Mouse (Mus musculus): ENCODE results near the gene Cntn5. TPM values are rescaled to one million over a fixed set of nuclear protein-coding genes. Genes with fewer than 3 reads are reported as not detected.

Gene Cntn5
- polyA plus RNA-seq, 1 experiment: not detected

DNA sequence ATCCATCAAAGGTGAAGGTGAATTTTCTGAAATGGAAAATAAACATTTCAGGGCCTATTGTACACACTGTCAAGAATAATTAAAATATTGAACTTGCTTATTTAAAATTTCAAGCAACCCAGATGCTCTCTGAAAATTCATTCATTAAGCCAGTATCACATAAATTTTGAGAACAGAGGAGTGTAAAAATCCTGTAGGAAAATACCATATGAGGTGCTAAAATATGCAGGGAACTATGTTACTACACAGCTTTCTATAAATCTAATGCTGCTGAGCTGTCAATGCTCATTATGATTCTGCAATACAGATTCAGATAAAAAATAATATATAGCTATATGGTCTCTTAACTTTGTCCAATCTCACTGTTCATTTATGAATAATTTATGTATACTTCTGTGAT is 1134.9 kb downstream of the Cntn5 start:
- Histone ChIP-seq H3ac (ENCODE audit: control insufficient read depth, insufficient read length) (no peak overlapping the region), H3K79me2 (ENCODE audit: control insufficient read depth, insufficient read depth) (no peaks in the 10 kb centered on the region)
- no peak for TF ChIP-seq CEBPB (IDR thresholded peaks at IDR 0.05; ENCODE audit: insufficient read depth, poor library complexity, severe bottlenecking)
- TF ChIP-seq E2F4 (IDR thresholded peaks at IDR 0.05; ENCODE audit: insufficient read depth): no peak
- TF ChIP-seq REST (IDR thresholded peaks at IDR 0.05; ENCODE audit: insufficient read depth, insufficient read length): no peak
- no peak for TF ChIP-seq POLR2A (IDR thresholded peaks at IDR 0.05; ENCODE audit: insufficient read length, low read depth)
- no peak for TF ChIP-seq TCF3 (IDR thresholded peaks at IDR 0.05; ENCODE audit: insufficient read length, low read depth)
- no peak for TF ChIP-seq MYOD1 (IDR thresholded peaks at IDR 0.05; ENCODE audit: control insufficient read depth in 1 of 3, insufficient read length in 2 of 3, low read depth in 2 of 3)

DNA sequence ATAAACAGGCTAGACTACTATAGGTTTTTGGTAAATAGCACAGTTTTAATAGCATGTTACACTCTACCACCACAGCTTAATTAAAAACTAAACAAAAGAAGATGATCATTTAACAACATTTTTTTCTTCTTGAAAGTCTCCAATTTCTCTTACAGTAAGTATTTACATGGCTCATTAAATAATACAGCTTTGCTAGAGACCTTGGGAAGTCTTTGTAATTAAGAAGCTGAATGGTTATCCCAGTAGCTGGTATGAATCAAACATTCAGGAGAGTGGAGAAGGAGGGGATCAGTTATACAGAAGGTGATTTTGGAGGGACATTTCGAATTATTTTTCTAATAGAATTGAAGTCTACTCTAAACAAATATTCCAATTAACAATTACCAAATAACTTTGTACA is 1186.4 kb downstream of the Cntn5 start:
- no peak overlapping the region for H3K4me2 ChIP-seq (ENCODE audit: low read depth)
- no peaks in the 10 kb centered on the region for H3K79me2 ChIP-seq (ENCODE audit: control insufficient read depth, insufficient read depth)
- no peak overlapping the region for H3ac ChIP-seq (ENCODE audit: control insufficient read depth, insufficient read length)
- H3K36me3 ChIP-seq (ENCODE audit: control insufficient read depth, insufficient read depth): no peaks in the 10 kb centered on the region
- no peak for TF ChIP-seq POLR2AphosphoS2 (IDR thresholded peaks at IDR 0.05; ENCODE audit: insufficient read length, low read depth)
- no peaks in the 10 kb centered on the region for H3K27me3 ChIP-seq (ENCODE audit: control insufficient read depth, insufficient read depth, insufficient read length)
- H3K4me3 ChIP-seq: no peak overlapping the region

More for the DNA sequence above, 1134.9 kb downstream of the Cntn5 start:
- Histone ChIP-seq H3K4me2 (ENCODE audit: low read depth) (no peak overlapping the region), H3K4me3 (no peak overlapping the region), H3K36me3 (ENCODE audit: control insufficient read depth, insufficient read depth) (no peaks in the 10 kb centered on the region), H3K27me3 (ENCODE audit: control insufficient read depth, insufficient read depth, insufficient read length) (no peaks in the 10 kb centered on the region)

DNA sequence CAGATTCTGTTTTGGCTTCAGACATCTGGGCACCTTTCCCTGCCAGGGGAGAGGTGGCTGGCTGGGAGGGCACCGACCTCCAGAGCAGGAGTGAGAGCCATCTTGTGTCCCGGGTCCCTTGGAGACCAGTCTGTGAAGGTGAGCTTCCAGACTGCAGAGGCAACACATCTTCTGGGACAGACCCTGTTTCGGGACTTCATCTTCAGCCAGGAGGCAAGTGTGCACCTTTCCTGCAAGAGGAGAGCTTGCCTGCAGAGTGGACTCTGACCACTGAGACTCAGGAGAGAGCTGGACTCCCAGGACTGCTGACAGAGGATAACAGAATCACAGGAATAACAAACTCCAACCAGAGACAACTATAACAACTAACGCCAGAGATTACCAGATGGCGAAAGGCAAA is 1195.9 kb downstream of the Cntn5 start:
- TF ChIP-seq TCF12 (IDR thresholded peaks at IDR 0.05; ENCODE audit: insufficient read depth, poor library complexity, severe bottlenecking) (no peak), USF1 (IDR thresholded peaks at IDR 0.05; ENCODE audit: low read depth) (no peak), MYOD1 (IDR thresholded peaks at IDR 0.05; ENCODE audit: control insufficient read depth in 1 of 3, insufficient read length in 2 of 3, low read depth in 2 of 3) (no peak), REST (IDR thresholded peaks at IDR 0.05; ENCODE audit: insufficient read depth, insufficient read length) (no peak), MYOG (IDR thresholded peaks at IDR 0.05; ENCODE audit: control insufficient read depth in 1 of 3, insufficient read depth in 1 of 3, insufficient read length in 2 of 3, low read depth in 2 of 3) (no peak), E2F4 (IDR thresholded peaks at IDR 0.05; ENCODE audit: insufficient read depth) (no peak), CEBPB (IDR thresholded peaks at IDR 0.05; ENCODE audit: insufficient read depth, poor library complexity, severe bottlenecking) (no peak), MAX (IDR thresholded peaks at IDR 0.05; ENCODE audit: low read depth) (no peak), POLR2A (IDR thresholded peaks at IDR 0.05; ENCODE audit: insufficient read length, low read depth) (no peak), SRF (IDR thresholded peaks at IDR 0.05; ENCODE audit: control insufficient read depth, insufficient read length, low read depth) (no peak), TCF3 (IDR thresholded peaks at IDR 0.05; ENCODE audit: insufficient read length, low read depth) (no peak), POLR2AphosphoS2 (IDR thresholded peaks at IDR 0.05; ENCODE audit: insufficient read length, low read depth) (no peak)
- no peak overlapping the region for H3K4me3 ChIP-seq
- H3K4me2 ChIP-seq (ENCODE audit: low read depth): no peak overlapping the region
- no peaks in the 10 kb centered on the region for H3K36me3 ChIP-seq (ENCODE audit: control insufficient read depth, insufficient read depth)
- no peaks in the 10 kb centered on the region for H3K79me2 ChIP-seq (ENCODE audit: control insufficient read depth, insufficient read depth)
- H3K27me3 ChIP-seq (ENCODE audit: control insufficient read depth, insufficient read depth, insufficient read length): no peaks in the 10 kb centered on the region
- H3ac ChIP-seq (ENCODE audit: control insufficient read depth, insufficient read length): no peak overlapping the region

DNA sequence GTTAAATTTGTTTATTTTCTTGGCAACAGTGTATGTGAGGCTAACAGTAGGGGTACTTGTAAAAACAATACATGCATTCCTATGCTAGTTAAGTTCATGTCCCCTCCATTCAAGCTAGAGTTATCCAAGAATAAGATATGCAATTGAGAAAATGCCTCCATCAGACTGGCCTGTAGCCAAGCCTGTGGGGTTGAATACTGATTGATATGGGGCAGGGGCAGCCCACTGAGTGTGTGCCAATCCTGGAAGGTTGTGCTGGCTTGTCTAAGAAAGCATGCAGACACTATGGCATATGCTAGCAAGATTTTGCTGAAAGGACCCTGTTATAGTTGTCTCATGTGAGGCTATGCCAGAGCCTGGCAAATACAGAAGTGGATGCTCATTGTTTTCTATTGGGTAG is 1196.8 kb downstream of the Cntn5 start:
- Histone ChIP-seq H3K27me3 (ENCODE audit: control insufficient read depth, insufficient read depth, insufficient read length) (no peaks in the 10 kb centered on the region), H3K79me2 (ENCODE audit: control insufficient read depth, insufficient read depth) (no peaks in the 10 kb centered on the region), H3K4me2 (ENCODE audit: low read depth) (no peak overlapping the region), H3K36me3 (ENCODE audit: control insufficient read depth, insufficient read depth) (no peaks in the 10 kb centered on the region), H3K4me3 (no peak overlapping the region), H3ac (ENCODE audit: control insufficient read depth, insufficient read length) (no peak overlapping the region)
- TF ChIP-seq MYOG (IDR thresholded peaks at IDR 0.05; ENCODE audit: control insufficient read depth in 1 of 3, insufficient read depth in 1 of 3, insufficient read length in 2 of 3, low read depth in 2 of 3) (no peak), TCF12 (IDR thresholded peaks at IDR 0.05; ENCODE audit: insufficient read depth, poor library complexity, severe bottlenecking) (no peak), TCF3 (IDR thresholded peaks at IDR 0.05; ENCODE audit: insufficient read length, low read depth) (no peak)

DNA sequence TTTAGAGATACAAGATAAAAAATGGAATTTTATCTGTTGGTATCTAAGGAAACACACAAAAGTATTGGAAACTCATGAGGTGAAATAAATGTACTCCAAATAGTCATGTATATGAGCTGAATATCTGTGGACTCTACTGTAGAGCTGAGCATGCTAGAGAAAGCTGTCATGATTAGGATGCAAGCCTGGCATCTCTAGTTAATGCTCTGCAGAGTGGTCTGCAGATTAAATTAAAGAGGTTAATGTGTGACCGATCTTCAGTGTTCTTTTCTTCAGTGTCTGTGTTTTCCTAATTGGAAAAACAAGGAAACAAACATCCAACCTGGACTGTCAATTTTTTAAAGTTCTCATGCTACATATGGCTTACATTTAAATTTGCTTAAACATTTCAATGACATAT is 1199.4 kb downstream of the Cntn5 start:
- Histone ChIP-seq H3ac (ENCODE audit: control insufficient read depth, insufficient read length) (no peak overlapping the region), H3K27me3 (ENCODE audit: control insufficient read depth, insufficient read depth, insufficient read length) (no peaks in the 10 kb centered on the region), H3K79me2 (ENCODE audit: control insufficient read depth, insufficient read depth) (no peaks in the 10 kb centered on the region), H3K36me3 (ENCODE audit: control insufficient read depth, insufficient read depth) (no peaks in the 10 kb centered on the region), H3K4me2 (ENCODE audit: low read depth) (no peak overlapping the region), H3K4me3 (no peak overlapping the region)
- no peak for TF ChIP-seq REST (IDR thresholded peaks at IDR 0.05; ENCODE audit: insufficient read depth, insufficient read length)
- TF ChIP-seq CEBPB (IDR thresholded peaks at IDR 0.05; ENCODE audit: insufficient read depth, poor library complexity, severe bottlenecking): no peak
- no peak for TF ChIP-seq MYOG (IDR thresholded peaks at IDR 0.05; ENCODE audit: control insufficient read depth in 1 of 3, insufficient read depth in 1 of 3, insufficient read length in 2 of 3, low read depth in 2 of 3)
- TF ChIP-seq POLR2A (IDR thresholded peaks at IDR 0.05; ENCODE audit: insufficient read length, low read depth): no peak
- no peak for TF ChIP-seq POLR2AphosphoS2 (IDR thresholded peaks at IDR 0.05; ENCODE audit: insufficient read length, low read depth)
- TF ChIP-seq USF1 (IDR thresholded peaks at IDR 0.05; ENCODE audit: low read depth): no peak
- no peak for TF ChIP-seq TCF3 (IDR thresholded peaks at IDR 0.05; ENCODE audit: insufficient read length, low read depth)
- TF ChIP-seq TCF12 (IDR thresholded peaks at IDR 0.05; ENCODE audit: insufficient read depth, poor library complexity, severe bottlenecking): no peak
- TF ChIP-seq E2F4 (IDR thresholded peaks at IDR 0.05; ENCODE audit: insufficient read depth): no peak
- no peak for TF ChIP-seq MYOD1 (IDR thresholded peaks at IDR 0.05; ENCODE audit: control insufficient read depth in 1 of 3, insufficient read length in 2 of 3, low read depth in 2 of 3)
- TF ChIP-seq SRF (IDR thresholded peaks at IDR 0.05; ENCODE audit: control insufficient read depth, insufficient read length, low read depth): no peak
- TF ChIP-seq MAX (IDR thresholded peaks at IDR 0.05; ENCODE audit: low read depth): no peak

All from myocyte (in vitro differentiated cells).